Mouse (Mus musculus) large intestine, adult 2 months (tissue): ENCODE measurements around the gene Sugct. TPM values are rescaled to one million over a fixed set of nuclear protein-coding genes. Genes with fewer than 3 reads are reported as not detected.
"Not testable (repeated sequence)": the region's sequence is repeated elsewhere in the genome, so short reads cannot be mapped to it uniquely, and the experiment has no call there.

Source experiments
- DNase-seq: peaks from one replicate; pipeline ENCODE4 v3.0.0-alpha.2; 2012; ENCODE audit warnings: low read depth, low spot score
- WGBS: fragments of 180-500 bp; shearing (Covaris S2); methylation state at CpG from one replicate; pipeline ENCODE4 v1.1.7; 2018; 5-methylcytosine and 5-hydroxymethylcytosine counted together
- polyA plus RNA-seq: library from polyadenylated mRNA; depleted of rRNA; stranded (reverse); fragments of >200 nt; gene quantifications from 2 replicates; pipeline ENCODE4 v1.2.3, GENCODE M21; 2012

Sugct gene
- polyA plus RNA-seq, 1 experiment: 1.1 TPM

DNA sequence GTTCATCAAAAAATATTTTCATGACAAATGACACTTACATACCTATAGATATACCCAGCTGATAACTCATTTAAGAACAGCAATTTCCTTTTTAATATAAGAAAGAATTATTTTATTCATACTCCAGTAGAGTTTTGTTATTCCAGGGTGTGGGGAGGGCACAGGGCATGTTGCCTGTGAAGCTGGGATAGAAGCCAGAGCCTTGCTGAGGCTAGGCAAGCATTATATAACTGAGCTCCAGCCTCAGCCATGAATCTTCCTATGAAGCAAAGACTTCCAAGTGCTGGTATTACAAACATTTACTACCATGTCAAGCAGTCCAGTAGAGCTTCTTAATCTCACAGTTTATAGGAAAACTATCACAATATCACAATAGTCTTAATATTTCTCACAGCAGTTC, 70.4 kb downstream of the Sugct start:
- no peak for DNase-seq

DNA sequence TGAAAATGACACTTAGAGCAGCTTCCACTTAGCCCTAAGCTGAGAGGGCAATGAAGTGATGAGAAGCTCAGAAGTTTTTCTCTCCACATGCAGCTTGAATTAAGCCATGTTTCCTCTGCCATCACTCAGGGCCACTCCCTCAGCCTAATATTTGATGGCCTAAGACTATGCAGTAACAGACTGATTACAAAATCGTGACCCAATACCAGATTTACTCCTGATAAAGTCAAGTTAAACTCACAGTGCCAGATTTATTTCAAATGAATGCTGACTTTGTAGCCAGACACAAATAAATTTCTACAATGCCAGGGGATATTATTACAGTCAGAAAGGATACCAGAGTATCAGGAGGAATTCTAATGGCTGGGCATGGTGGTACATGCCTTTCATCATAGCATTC, 89.1 kb downstream of the Sugct start:
- 64% methylated on average over 1 of the region's 1 CpGs for WGBS
- DNase-seq: no peak

- WGBS: 70% methylated on average over 3 of the region's 3 CpGs
These were observed 90.7 kb downstream of the Sugct start for GRCm38 (mm10) chr13:17604670-17605069.

DNA sequence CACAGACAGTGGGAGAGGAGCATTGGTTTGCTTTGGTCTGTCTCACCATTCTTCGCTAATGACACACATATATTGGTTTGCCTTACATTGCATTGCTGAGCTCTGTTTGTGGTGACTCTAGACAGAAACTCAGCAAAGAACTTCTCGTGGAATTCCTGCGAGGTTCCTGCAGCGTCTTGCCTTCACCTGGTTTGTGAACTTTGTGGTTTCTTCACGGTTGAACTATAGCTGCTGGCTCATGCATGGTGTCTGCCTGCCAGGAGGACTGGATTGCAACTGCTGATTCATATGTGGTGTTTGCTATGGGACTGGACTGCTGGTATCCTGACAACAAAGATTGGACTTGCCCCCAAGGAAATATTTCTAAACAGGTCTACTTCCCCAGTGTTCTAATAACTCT, 91.6 kb downstream of the Sugct start:
- 82% methylated on average over 5 of the region's 5 CpGs for WGBS
- no peak for DNase-seq

More at GRCm38 (mm10) chr13:17604670-17605069, 90.7 kb downstream of the Sugct start:
- DNase-seq: no peak

DNA sequence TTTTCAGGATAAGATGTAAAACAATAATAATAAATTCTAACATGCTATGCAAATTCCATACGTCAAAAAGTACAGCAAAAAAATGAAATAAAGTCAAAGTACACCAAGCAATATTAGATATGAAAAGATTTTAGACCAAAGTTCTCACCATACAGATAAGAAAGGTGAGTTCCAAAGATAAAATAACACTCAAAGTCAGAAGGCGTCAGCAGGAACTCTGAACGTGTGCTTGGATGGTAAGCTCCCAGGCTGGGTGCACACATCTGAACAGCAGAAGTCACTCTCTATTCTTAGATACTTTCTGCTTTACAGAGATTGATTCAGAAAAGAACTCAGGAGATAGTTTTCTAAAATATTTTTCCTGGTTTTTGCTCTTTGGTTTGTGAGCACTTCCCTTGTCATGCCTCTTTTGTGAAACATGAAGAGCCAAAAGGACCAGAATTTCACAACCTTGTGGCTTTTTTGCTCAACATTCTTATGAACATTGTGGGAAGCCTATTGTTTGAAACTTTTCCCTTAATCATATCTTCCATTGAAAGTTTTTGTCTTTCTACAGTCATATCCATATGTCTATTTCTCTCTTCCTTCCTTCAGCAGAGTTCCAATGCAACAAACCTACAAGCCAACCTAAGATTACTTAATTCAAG, 110.0 kb downstream of the Sugct start:
- WGBS: 39% methylated on average over 3 of the region's 3 CpGs
- DNase-seq: no peak

- no peak for DNase-seq
These were observed 110.5 kb downstream of the Sugct start for GRCm38 (mm10) chr13:17584804-17585203.

DNA sequence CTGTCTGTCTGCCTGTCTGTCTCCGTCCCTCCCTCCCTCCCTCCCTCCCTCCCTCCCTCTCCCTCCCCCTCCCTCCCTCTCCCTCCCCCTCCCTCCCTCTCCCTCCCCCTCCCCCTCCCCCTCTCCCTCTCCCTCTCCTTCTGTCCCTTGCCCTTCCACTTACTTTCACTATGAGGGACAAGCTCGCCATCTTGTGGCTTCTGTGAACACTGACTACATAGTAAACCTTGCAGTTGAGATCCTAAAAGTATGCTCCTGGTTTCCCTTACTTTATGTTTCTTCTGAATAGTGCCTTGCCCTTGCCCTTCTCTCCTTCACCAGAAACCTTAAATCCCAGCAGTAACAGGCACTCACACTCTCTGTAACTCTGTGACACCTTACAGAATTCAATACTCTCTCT, 113.7 kb downstream of the Sugct start:
- WGBS: 19% methylated on average over 2 of the region's 2 CpGs
- DNase-seq: no peak

DNA sequence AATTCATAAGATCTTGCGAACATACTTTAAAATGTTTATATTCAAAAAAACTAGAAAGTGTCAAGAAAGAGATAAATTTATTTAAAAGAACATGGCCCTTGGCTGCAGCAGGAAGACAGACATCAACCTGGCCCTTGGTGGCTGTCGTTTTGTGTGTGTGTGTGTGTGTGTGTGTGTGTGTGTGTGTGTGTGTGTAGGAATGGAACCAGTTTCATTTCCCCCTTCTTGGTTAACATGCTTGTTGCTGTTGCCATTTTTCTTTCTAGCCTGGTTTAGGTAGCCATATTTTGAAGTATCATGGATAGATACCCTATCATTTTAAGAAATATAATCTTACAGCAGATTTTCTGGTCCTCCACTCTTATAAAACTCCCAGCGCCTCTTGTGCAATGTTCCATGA, 136.0 kb downstream of the Sugct start:
- no peak for DNase-seq

GRCm38 (mm10) chr13:17536341-17536740, 159.0 kb downstream of the Sugct start:
- 76% methylated on average over 1 of the region's 1 CpGs for WGBS
- DNase-seq: no peak

More for the DNA sequence above, 136.0 kb downstream of the Sugct start:
- 82% methylated on average over 3 of the region's 3 CpGs for WGBS

DNA sequence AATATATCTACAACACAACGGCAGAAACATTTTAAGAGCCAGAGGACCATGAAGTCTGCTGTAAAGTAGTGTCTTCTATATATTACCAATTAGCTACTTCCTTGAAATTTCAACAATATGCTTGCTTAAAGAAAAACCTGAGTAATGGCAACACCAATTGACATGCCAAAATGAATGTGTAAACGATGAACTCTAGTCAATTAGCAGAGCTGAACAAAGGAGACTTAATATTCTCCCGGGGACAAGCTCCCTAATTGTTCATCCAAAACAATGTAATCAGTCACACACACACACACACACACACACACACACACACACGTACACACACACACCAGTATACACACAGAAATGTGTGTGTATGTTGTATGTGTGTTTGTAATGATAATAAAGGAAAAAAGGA, 160.5 kb downstream of the Sugct start:
- DNase-seq: no peak
- WGBS: 57% methylated on average over 4 of the region's 4 CpGs

GRCm38 (mm10) chr13:17534469-17534868, 160.9 kb downstream of the Sugct start:
- 56% methylated on average over 4 of the region's 4 CpGs for WGBS
- no peak for DNase-seq

DNA sequence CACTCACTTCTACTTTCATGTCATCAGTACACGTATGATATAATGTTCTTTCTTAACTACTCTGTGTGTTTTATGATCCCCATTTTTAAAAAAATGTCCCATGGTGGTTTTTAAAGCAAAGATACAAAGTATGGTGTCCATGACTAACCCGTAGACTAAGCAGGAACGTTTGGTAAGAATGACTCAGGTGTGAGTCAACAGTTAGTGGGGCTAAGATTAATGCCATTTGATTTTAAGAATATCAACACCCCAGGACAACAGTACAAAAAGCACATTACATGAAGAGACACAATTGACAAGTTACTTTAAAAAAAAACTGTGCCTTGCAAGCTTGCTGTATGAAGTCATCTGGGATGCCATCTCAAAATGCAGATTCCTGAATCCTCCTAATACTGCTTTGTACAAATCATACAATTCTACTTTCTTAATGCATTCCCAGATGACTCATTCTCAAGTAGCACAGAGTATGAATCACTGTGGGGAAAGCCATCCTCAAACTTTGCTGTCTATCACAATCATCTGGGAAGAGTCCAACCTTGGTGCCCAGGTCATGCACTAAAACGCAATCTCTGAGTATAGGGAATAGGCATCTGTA, 184.1 kb downstream of the Sugct start:
- WGBS: 60% methylated on average over 4 of the region's 4 CpGs
- no peak for DNase-seq

- DNase-seq: no peak
- 39% methylated on average over 1 of the region's 1 CpGs for WGBS
These were observed 200.4 kb downstream of the Sugct start for GRCm38 (mm10) chr13:17494936-17495335.

- 86% methylated on average over 5 of the region's 5 CpGs for WGBS
- DNase-seq: no peak
These were observed 201.2 kb downstream of the Sugct start for GRCm38 (mm10) chr13:17494056-17494574.

GRCm38 (mm10) chr13:17457981-17458380, 237.4 kb downstream of the Sugct start:
- DNase-seq: not testable (repeated sequence)
- WGBS: 39% methylated on average over 1 of the region's 1 CpGs

GRCm38 (mm10) chr13:17432139-17432916, 263.0 kb downstream of the Sugct start:
- WGBS: 40% methylated on average over 7 of the region's 7 CpGs
- DNase-seq: peak; percentile 3

- no peak for DNase-seq
- 82% methylated on average over 6 of the region's 6 CpGs for WGBS
These were observed 273.5 kb downstream of the Sugct start for GRCm38 (mm10) chr13:17421875-17422274.

DNA sequence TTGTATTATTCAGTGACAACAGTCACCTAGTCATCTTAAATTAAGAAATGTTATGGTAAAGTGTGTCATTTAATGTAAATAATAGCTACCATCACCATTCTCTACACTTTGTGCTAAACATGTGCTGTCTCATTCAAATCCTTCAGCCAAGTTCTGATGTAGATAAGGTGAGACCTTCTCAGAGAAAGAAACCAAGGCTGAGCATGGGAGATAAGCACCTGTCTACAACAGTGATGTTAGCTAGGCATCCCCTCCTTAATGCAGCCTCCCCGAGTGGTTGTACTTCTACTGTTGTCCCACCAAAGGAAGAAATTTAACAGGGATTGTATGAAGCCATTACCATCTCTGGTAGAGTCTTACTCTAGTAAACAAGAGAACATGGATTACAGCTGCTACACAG, 274.8 kb downstream of the Sugct start:
- 73% methylated on average over 1 of the region's 1 CpGs for WGBS

GRCm38 (mm10) chr13:17342836-17343235, 352.5 kb downstream of the Sugct start:
- 92% methylated on average over 8 of the region's 8 CpGs for WGBS

More for the DNA sequence above, 274.8 kb downstream of the Sugct start:
- no peak for DNase-seq

GRCm38 (mm10) chr13:17335885-17336540, 359.3 kb downstream of the Sugct start:
- no peak for DNase-seq
- 66% methylated on average over 4 of the region's 4 CpGs for WGBS

More at GRCm38 (mm10) chr13:17342836-17343235, 352.5 kb downstream of the Sugct start:
- no peak for DNase-seq
